Mouse (Mus musculus): ENCODE results near the gene Tmem185a.
"Not testable (repeated sequence)": the region's sequence is repeated elsewhere in the genome, so short reads cannot be mapped to it uniquely, and the experiment has no call there.

GRCm38 (mm10) chrX:70425473-70425872, 51.5 kb downstream of the Tmem185a start:
- not testable (repeated sequence) for TF ChIP-seq GATA1 (IDR thresholded peaks at IDR 0.05; ENCODE audit: borderline replicate concordance, low read length); FLI1 (IDR thresholded peaks at IDR 0.05; ENCODE audit: low read length)
